Mouse (Mus musculus): Measurements from ENCODE around the gene Cdc26. TPM values are rescaled to one million over a fixed set of nuclear protein-coding genes. Genes with fewer than 3 reads are reported as not detected.

The Cdc26 gene
- 91.5 TPM for polyA plus RNA-seq (2017; shearing (Covaris generic))

DNA sequence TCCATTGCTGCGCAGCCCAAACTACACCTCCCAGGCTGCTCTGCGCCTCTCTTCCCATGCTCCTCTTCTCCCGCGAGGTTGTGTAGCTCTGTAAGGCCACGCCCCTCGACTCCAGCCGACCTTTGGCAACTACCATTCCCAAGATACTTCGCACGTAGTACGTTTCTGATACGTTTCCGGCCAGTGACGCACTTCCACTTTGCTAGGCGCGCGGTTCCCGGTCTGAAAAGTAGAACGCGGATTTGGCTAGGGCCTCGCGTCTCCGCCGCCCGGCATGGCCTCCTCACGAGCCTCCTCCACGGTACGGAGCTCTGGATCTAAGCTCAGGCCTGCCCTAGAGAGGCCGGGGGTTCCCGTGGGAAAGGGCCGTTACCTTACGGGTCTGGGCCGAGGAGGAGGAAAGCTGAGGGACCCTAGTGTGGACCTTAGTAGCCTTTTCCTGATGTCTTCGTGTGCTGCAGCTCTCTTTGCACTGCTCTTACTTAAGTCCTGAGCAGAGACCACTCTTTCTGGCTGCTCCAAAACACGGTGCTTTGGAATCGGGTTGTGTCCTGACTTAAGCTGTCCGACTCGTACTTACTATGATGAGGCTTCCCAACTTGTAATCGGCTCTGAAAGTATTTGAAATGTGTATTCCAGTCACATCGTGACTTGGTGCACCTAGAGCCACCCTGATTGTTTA, at the start of gene Cdc26, which contains the start of gene Prpf4:
Gene Cdc26, minus strand, starts transcription at position 42 of the 682 bp plus-strand sequence.
Gene Prpf4, plus strand, starts transcription at position 197 of the 682 bp plus-strand sequence.

DNA sequence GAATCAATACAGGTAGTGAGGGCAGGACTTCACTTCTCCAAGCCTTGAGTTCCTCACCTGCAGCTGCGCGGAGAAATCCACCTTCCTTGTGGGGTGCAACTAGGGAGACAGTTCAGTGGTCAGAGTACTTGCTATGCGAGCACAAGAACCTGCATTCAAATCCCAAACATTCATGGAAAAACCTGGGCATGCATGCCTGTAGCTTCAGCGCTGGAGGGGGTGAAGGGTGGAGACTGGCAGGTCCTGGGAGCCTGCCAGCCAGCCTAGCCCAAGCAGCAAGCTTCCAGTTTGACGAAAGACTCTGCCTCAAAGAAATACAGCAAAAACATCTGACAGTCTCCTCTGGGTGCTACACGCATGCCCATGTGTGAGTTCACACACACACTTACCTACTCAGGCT, 26.6 kb upstream of the Cdc26 start, which contains the start of gene Rnf183:
Gene Rnf183, minus strand, starts transcription at position 172 of the 400 bp plus-strand sequence.

DNA sequence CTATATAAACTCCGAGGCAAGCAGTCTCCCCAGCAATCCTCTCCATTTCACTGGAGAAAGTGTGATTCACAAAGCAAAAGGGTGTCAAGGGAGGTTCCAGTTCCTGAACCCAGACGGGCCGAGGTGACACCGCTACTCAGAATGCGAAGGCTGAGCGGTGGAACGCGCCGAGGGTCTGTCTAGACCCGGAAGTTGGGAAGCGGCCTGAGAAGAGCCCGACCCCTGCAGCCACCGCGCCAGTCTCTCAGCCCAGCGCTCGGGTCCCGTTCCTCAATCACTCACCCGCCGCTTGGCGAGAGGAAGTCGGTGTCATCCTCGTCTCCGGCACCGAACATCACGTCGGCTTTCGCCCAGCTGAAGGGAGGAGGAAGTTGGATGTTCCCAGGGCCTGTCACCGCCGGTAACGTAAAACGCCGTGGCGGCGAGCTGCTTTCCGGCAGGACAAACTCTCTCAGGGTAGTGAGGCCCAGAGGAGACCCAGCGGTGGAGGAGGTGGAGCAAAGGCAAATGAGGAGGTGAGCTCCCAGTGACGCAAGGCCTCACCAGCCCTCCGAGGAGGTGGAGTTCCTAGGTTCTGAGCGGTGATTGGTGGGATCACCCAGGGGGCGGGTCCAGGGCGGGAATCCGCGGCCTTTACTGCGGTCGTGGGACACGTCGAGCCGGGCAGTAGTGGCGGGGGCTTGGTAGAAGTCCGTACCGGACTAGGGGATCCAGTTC, 48.2 kb downstream of the Cdc26 start, which contains the start of the genes Fkbp15 and Slc31a1:
Gene Fkbp15, minus strand, starts transcription at position 461 of the 717 bp plus-strand sequence.
Gene Slc31a1, plus strand, starts transcription at position 640 of the 717 bp plus-strand sequence.

Other genes with a start within 250 kb of the Cdc26 start
- not detected for gene Zfp37, start 177.6 kb downstream of the Cdc26 start, polyA plus RNA-seq (2017; shearing (Covaris generic))
- gene Slc31a2, start 146.1 kb downstream of the Cdc26 start, polyA plus RNA-seq (2017; shearing (Covaris generic)) = 18.4 TPM
- 62.1 TPM for gene Fkbp15, start 48.1 kb downstream of the Cdc26 start, polyA plus RNA-seq (2017; shearing (Covaris generic))
- gene Slc31a1, start 47.9 kb downstream of the Cdc26 start, polyA plus RNA-seq (2017; shearing (Covaris generic)) = 7.9 TPM
- gene Prpf4, start 155 bp upstream of the Cdc26 start, polyA plus RNA-seq (2017; shearing (Covaris generic)) = 26.6 TPM
- not detected for gene Rnf183, start 26.6 kb upstream of the Cdc26 start, polyA plus RNA-seq (2017; shearing (Covaris generic))
- 0.34 TPM for gene Wdr31, start 62.3 kb upstream of the Cdc26 start, polyA plus RNA-seq (2017; shearing (Covaris generic))
- 2.7 TPM for gene Bspry, start 71.4 kb upstream of the Cdc26 start, polyA plus RNA-seq (2017; shearing (Covaris generic))
- 0.98 TPM for gene Hdhd3, start 94.8 kb upstream of the Cdc26 start, polyA plus RNA-seq (2017; shearing (Covaris generic))
- 41.6 TPM for gene Alad, start 111.3 kb upstream of the Cdc26 start, polyA plus RNA-seq (2017; shearing (Covaris generic))
- 24.9 TPM for gene Pole3, start 116.4 kb upstream of the Cdc26 start, polyA plus RNA-seq (2017; shearing (Covaris generic))
- gene 4933430I17Rik, start 116.7 kb upstream of the Cdc26 start, polyA plus RNA-seq (2017; shearing (Covaris generic)) = not detected
- 99.2 TPM for gene Rgs3, start 151.2 kb upstream of the Cdc26 start, polyA plus RNA-seq (2017; shearing (Covaris generic))

Measured in CD4-positive, CD25-positive, alpha-beta regulatory T cell (primary cell).